Mouse (Mus musculus): ENCODE measurements around the gene Tbata.

DNA sequence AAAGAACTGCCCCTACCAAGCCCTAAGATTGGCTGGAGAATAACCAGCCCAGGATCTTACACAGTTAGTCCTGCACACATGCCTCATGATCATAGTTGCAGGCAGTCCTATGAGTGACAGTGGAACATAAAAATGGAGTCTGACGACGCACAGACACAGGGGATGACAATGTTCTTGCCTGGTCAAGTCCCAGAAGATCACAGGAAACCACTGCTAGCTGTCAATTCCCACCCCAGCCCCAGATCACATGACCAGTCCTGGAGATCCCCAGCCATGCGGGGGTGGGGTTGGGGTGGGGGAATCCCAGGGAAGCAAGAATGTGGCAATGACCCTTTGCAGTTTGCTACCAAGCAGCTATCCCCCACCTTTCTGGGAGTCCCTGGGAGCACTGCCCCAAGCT is 32.2 kb downstream of the Tbata start:
- TF ChIP-seq CTCF (IDR thresholded peaks at IDR 0.05; ENCODE audit: low read depth) (no peak), EP300 (IDR thresholded peaks at IDR 0.05; ENCODE audit: low read depth) (no peak)

Measured in liver, postnatal 0 days (tissue).